Mouse (Mus musculus) erythroid progenitor cell, adult 5-6 weeks (primary cell): Measurements from ENCODE around the gene Tyrp1. TPM values are rescaled to one million over a fixed set of nuclear protein-coding genes. Genes with fewer than 3 reads are reported as not detected.

ENCODE experiments used
- ATAC-seq: replicated peaks from 2 replicates; pipeline ENCODE4 v1.8.0; 2016; ENCODE audit warnings: moderate number of reproducible peaks, mild to moderate bottlenecking, moderate TSS enrichment, inconsistent platforms; ENCODE audit not compliant: poor library complexity, low FRiP score, severe bottlenecking
- total RNA-seq, 2 experiments: library from RNA; stranded (forward) in 1 of 2; stranded (reverse) in 1 of 2; fragments of 150-400 nt in 1 of 2; fragments of 186-747, 209-891 nt in 1 of 2; gene quantifications; 2 replicates each; pipeline versions ENCODE4 v1.2.3 to v1.2.4; 2015 to 2017; ENCODE audit warnings: low replicate concordance in 2 of 2

The Tyrp1 gene
- total RNA-seq, 2 experiments from 2014 or later: not detected

DNA sequence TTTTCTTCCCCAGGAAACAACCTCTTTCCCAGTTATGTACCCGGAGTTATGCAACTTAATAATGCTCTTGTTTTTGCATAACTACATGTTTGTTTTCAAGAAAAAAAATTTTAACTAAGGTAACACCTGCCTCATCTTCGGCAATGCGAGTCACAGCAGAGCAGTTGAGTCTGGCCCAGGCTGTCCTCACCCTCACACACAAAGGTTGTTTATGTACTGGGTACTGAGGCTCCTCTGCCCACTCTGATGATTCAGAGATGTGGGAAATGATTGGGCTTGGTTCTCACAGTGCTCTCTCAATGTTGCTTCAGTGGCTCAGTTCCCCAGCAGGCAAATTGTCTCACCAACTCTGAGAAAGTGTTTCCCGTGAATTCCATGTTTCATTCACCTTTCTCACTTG lies 52.7 kb downstream of the Tyrp1 start:
- ATAC-seq: no peak

DNA sequence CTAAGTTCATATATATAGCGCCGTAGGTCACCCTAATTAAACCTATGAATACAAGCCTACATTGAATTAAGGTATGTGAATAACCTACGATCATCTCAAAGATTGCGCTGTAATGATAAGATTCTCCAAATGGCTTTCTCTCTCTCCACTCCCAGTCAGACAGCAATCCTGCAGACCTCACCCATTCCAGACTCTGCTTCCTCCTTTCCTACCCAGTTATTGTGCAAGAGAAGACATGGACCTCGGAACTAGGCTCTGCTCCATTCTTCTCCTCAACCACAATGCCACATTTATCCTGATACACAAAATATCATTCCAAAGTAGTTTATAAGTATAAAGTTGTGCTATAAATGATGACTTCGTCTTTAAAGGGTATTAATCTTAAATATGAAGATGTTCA lies 57.1 kb downstream of the Tyrp1 start:
- ATAC-seq: no peak

DNA sequence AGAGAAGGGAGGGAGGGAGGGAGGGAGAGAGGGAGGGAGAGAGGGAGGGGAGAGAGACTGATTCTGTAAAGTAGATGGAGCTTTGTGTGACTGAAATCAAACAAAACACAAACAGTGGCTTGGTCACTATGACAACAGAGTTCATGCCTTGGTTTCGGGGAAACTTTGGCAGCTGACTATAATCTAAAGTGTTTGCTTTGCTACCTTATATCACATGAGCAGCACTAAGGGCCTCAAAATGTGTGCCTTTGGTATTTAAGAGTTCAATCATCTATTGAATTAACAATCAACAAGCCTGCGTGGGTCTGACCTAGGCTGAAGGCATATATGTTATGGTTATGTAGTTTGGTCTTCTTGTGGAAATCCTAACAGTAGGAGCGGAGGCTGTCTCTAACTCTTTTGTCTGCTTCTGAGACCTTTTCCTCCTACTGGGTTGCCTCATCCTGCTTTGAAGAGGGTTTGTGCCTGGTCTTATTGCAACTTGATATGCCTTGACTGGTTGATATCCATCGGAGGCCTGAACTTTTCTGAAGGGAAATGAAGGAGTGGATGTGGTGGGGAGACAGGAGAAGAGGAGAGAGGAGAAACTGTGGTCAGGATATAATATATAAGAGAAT lies 61.5 kb downstream of the Tyrp1 start:
- no peak for ATAC-seq

Other genes starting within 250 kb of the Tyrp1 start
- gene Lurap1l, start 76.5 kb downstream of the Tyrp1 start, total RNA-seq (2015; ENCODE audit: low replicate concordance): not detected in 2 replicates
- gene Lurap1l, start 76.5 kb downstream of the Tyrp1 start, total RNA-seq (2017; ENCODE audit: low replicate concordance): not detected in 2 replicates